Mouse (Mus musculus): Measurements from ENCODE around the gene Pmm1.
"Not testable (repeated sequence)": the region's sequence is repeated elsewhere in the genome, so short reads cannot be mapped to it uniquely, and the experiment has no call there.

Pmm1 gene

DNA sequence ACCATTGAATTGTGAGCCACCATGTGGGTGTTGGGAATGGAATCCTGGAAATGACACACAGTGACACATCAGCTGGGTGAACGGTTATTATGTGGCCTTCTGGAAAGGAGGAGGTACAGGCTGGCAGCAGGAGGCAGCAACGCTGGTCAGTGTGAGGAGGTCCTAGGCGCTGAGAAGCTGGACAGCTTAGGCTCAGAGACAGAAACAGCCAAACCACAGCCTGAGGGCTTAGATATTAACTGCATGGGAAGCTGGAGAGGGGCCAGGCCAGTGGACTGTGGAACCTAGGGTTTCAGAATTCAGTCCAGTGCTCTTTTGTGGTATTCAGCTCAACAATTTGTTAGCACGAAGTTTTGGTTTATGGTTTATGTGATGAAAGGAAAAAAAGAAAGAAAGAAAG lies 33.0 kb downstream of the Pmm1 start:
- DNase-seq (ENCODE audit: low read depth, low spot score) = no peak

DNA sequence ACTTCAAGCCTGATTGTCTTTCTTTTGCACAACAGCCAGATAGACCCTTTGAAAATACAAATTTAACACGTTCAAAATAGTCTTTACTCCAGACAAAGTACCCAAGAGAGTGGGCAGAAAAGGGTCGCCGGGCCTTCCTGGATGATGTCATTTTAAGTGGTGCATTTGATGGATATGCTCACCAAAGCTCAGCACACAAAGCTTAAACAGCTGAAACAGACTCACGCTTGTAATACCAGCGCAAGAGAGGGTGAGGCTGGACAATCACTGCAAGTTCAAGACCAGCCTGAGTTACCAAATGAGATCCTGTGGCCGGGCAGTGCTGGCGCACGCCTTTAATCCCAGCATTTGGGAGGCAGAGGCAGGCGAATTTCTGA lies 34.3 kb downstream of the Pmm1 start:
- no peak for DNase-seq (ENCODE audit: low read depth, low spot score)

DNA sequence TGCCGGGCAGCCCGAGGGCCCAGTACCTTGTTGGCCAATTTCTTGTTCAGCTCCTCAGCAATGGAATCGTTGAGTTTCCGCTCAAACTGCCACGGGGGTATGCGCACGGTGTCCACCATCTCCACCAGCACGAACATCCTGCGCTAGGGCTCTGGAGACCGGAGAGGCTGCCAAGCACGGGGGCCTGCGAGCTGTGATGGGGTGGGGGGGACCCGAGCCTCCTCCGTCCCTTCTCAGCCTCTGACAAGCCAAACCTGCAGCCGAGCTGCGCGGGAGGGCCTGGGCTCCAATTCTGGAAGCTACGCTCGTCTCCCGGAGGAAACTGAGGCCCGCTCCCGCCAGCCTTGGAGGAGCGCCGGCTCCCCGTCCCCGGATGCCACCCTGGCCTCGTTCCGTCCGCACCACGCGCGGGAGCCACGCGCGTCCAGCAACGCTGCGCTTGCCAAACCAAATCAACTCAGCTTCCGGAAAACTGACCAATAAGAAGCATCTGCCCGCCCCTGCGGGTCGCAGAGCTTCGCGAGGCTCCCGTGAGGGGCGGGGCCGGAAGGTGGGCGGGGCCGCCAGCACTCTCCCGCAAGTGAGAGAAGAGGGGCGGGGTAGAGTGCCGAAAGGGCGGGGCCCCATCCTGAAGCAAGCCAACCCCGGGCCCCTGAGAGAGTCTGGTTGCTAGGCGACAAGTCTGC lies 34.8 kb downstream of the Pmm1 start, which contains the start of gene Polr3h:
TSS of gene Polr3h (minus strand) at position 481 of the 686 bp plus-strand sequence.
- peak; percentile 97 for DNase-seq (ENCODE audit: low read depth, low spot score)

- no peak for DNase-seq (ENCODE audit: low read depth, low spot score)
These were observed 35.8 kb downstream of the Pmm1 start for GRCm38 (mm10) chr15:81924933-81925332.

GRCm38 (mm10) chr15:81921255-81921654 lies 39.5 kb downstream of the Pmm1 start:
- DNase-seq (ENCODE audit: low read depth, low spot score) = no peak

- no peak for DNase-seq (ENCODE audit: low read depth, low spot score)
These were observed 40.0 kb downstream of the Pmm1 start for GRCm38 (mm10) chr15:81920546-81921217.

DNA sequence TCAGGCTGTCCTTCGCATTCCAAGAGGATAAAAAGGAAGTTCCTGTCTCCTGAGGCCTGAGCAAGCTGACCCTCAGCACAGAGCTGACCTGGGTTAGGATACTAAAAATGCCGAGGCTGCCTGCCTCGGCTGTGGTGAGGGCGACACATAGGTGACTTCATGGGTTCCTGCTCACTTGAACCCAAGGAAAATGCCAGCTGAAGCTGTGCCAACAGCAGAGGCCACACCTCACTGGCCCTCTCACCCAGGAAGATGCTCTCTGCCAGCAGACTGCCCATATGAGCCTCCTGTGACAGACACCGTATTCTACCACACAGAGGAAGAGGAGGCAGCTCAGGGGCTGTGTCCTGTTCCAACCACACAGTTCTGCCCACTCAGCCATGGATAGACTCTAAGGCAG lies 41.7 kb downstream of the Pmm1 start:
- no peak for DNase-seq (ENCODE audit: low read depth, low spot score)

DNA sequence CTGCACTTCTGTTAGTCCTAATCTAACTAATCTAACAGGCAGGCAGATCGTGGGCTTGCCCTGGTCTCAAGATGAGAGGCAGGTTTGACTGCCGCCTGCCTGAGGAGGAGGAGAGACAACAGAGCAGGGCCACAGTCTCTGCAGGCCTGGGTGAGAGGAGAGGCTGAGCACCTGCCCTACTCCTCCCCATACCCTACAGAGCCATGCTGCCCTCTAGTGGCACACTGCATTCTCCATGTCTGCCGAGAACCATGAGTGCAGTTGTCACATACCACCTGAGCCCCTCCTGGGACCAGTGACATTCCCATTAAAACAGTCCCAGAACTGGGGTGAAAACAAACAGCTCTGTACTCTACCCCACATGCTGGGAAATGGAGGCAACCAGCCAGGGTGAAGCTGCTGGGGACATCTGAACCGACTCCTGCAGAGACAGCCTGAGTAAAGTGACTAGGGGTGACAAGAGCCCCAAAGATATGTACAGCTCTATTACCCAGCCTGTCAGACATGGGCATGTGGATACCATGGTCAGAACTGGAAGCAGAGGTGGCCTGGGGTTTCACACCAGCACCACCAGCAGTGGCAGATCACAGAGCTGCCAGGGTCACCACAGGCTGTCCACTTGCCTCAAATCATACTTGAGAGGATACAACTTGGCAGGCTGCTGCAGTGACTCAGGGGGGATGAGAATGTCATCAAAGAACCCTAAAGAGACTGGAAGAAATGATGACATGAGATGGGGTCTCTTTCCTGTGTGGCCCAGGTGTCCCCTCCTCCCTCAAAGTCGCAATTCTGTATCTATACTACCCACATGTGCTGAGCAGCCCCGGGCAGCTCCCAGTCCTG lies 42.9 kb downstream of the Pmm1 start:
- peak; percentile 67 for DNase-seq (ENCODE audit: low read depth, low spot score)

DNA sequence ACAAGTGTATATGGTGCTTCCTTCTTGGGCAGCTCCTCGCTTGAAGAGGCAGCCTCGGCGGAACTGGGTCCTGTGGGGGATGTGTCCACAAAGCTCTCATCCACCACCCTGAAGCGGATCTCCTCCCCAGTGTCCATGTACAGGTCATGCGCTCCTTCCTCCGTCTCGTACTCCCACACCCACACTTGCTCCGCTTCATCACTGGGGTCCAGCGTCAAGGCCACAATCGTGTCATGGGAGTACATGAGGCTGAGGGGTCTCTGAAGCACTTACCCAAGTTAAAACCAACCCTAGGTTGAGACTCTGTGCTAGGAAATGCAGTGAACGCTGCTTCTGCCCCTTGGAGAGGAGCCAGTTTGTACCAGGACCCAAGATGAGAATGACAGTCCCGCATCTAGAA lies 43.5 kb downstream of the Pmm1 start:
- no peak for DNase-seq (ENCODE audit: low read depth, low spot score)

DNA sequence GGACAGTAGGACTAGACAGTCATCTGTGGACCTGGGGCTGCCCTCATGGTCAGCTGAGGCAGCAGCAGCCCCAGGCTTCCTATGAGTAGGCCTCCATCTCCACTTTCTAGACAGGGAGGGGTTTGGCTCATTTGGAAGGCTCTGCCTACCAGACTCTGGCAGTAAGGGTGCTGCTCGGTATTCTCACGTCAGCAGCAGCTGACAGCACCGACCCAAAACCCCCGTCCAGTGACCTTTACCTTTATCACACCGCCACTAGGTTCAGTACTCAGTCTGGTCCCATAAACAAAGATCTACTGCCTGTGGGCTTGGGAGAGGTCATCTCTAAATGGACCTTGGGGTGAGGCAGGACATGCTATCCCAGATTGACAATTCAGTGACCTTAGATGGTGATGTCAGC lies 45.1 kb downstream of the Pmm1 start:
- DNase-seq (ENCODE audit: low read depth, low spot score) = no peak

- no peak for DNase-seq (ENCODE audit: low read depth, low spot score)
These were observed 46.1 kb downstream of the Pmm1 start for GRCm38 (mm10) chr15:81914668-81915067.

DNA sequence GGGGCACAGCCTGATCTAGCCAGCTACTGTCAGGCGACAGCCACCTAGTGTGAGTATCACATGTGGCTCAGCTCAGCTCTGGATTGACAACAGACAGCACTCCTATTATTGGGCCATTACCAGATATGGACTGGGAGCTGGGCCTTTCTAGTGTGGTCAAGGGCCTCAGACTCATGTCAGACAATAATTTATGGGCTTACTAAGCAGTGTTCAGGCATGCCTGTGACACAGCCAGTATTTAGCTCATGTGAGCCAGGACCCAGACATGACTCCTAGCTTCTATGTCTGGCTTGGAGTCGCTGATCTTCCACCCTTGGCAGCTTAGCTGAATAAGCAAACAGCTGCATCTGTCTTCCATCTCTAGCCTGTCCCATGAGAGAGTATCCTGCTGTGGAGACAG lies 48.2 kb downstream of the Pmm1 start:
- DNase-seq (ENCODE audit: low read depth, low spot score) = no peak

- not testable (repeated sequence) for DNase-seq (ENCODE audit: low read depth, low spot score)
These were observed 52.0 kb downstream of the Pmm1 start for GRCm38 (mm10) chr15:81908767-81909166.

GRCm38 (mm10) chr15:81907953-81908352 lies 52.8 kb downstream of the Pmm1 start:
- no peak for DNase-seq (ENCODE audit: low read depth, low spot score)

DNA sequence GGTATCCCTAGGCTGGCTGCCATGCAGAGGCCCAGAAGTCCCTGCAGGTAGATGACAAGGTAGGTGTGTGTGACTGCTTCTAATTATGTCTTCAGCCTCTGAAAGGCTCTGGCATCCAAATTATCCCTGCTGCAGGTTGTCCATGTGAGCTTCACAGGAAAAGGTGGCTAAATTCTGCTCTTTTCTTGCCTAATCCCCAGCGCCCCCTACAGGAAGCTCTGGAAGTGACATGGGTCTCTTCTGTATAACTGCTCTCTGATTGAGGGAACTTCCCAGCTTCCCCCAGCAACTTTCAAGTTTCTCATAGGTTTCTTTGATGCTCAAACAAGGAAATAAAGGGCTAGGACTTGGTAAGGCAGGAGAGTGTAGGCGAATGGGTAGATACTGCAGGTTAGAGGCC lies 55.8 kb downstream of the Pmm1 start:
- DNase-seq (ENCODE audit: low read depth, low spot score) = peak; percentile 70
